Mouse (Mus musculus) kidney, postnatal 4 days (tissue): Measurements from ENCODE around the gene Ppp1r14d.

ENCODE experiments used
- DNase-seq, 2 experiments: peaks; one replicate each; pipeline ENCODE4 v3.0.0; 2021; ENCODE audit warnings: mixed read lengths in 2 of 2

Ppp1r14d gene

GRCm38 (mm10) chr2:119172446-119172845, 57.3 kb downstream of the Ppp1r14d start:
- no peak for DNase-seq

GRCm38 (mm10) chr2:119171574-119171973, 58.1 kb downstream of the Ppp1r14d start:
- DNase-seq, result peak; percentile 43 to 63

DNA sequence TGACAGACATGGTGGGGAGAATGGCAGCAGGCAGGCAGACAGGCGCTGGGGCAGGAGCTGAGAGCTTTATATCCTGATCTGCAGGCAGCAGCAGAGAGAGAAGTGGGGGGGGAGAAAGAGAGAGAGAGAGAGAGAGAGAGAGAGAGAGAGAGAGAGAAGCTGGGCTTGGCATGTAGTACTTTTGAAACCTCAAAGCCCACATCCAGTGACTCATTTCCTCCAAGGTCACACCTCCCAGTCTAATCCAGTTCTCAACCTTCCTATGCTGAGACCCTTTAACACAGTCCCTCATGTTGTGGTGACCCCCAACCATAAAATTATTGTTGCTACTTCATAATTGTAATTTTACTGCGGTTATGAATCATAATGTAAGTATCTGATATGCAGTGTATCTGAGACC, 59.4 kb downstream of the Ppp1r14d start:
- no peak for DNase-seq
